Mouse (Mus musculus): ENCODE measurements around the gene Sulf2. TPM values are rescaled to one million over a fixed set of nuclear protein-coding genes. Genes with fewer than 3 reads are reported as not detected.

Gene Sulf2
- total and polyA plus RNA-seq, 3 experiments = not detected

DNA sequence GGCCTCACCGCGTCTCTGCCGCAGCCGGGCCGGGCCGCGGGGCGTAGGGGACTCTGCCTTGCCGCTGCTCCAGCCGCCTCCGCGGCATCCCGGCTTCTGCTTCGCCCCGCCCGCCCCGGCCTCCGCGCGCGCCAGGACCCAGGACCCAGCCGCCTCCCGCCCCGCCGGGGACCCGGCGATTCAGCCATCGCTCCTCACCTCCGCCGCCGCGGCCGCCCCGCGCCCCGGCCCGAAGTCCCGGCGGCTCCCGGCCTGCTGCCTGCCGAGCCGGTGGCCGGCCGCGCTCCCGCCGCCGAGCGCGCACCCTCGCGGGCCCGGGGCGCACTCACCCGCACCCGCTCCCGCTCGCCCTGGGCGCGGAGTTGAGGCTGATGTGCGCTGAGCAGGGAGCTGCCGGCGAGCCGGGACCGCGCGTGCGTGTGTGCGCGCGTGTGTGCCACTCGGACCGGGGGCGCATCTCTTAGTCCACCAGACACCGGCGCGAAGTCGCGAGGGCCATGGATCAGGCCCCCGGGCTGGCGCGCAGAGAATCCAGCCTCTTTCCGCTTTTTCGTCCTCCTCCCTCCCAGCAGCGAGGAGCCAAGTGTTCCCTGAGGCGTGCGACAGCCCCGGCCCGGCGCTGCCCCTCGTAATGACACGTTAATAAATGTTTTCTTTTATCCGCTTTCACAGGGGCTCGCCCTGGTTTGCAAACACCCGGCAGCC lies 562 bp downstream of the Sulf2 start:
- no peak overlapping the region for H3K9ac ChIP-seq (ENCODE audit: insufficient read depth, low read depth)
- peaks cover 18% of the 10 kb centered on the region for H3K9me3 ChIP-seq (replicated peaks; ENCODE audit: low read length)
- no peak overlapping the region for H3K4me2 ChIP-seq (ENCODE audit: insufficient read depth, low read depth, poor library complexity, severe bottlenecking)
- no peaks in the 10 kb centered on the region for H3K79me2 ChIP-seq (replicated peaks; ENCODE audit: control insufficient read depth, extremely low read depth, insufficient read depth, poor library complexity, severe bottlenecking)
- in situ Hi-C loops (cut with MboI; ENCODE audit: low pct_ligation_motif_present, low pct_unique_long_range_greater_than_20kb, low sequenced_read_pairs) (no loop called here), dilution Hi-C loops (cut with MboI; ENCODE audit: extremely low pct_ligation_motif_present, extremely low pct_unique_long_range_greater_than_20kb, low sequenced_read_pairs) (no loop called here)
- H3K27me3 ChIP-seq (replicated peaks) = peaks cover 9% of the 10 kb centered on the region
- no peaks in the 10 kb centered on the region for H3K36me3 ChIP-seq (replicated peaks in 1 of 2; ENCODE audit: control insufficient read depth in 1 of 2, insufficient read depth in 1 of 2, low read length in 1 of 2)
- no peak overlapping the region for H3K27ac ChIP-seq (ENCODE audit: insufficient read depth, low read depth)
- H3K4me3 ChIP-seq (replicated peaks in 1 of 3; ENCODE audit: low read depth in 2 of 3, low read length in 2 of 3, poor library complexity in 1 of 3) = no peak overlapping the region
- DNase-seq (ENCODE audit: extremely low read depth) = no peak
- H3K4me1 ChIP-seq (ENCODE audit: control insufficient read depth in 1 of 2, insufficient read depth in 2 of 2) = no peaks in the 10 kb centered on the region
- no peak for TF ChIP-seq NELFE (IDR thresholded peaks at IDR 0.05; ENCODE audit: low read depth, low read length)
- no peak for TF ChIP-seq CHD2 (IDR thresholded peaks at IDR 0.05; ENCODE audit: low read length)
- TF ChIP-seq MEF2A (IDR thresholded peaks at IDR 0.05; ENCODE audit: borderline replicate concordance, low read depth, low read length) = no peak
- no peak for TF ChIP-seq KAT2A (IDR thresholded peaks at IDR 0.05; ENCODE audit: insufficient replicate concordance, low read length)
- no peak for TF ChIP-seq RAD21 (IDR thresholded peaks at IDR 0.05; ENCODE audit: low read depth, low read length)
- no peak for TF ChIP-seq TCF12 (IDR thresholded peaks at IDR 0.05; ENCODE audit: low read depth, low read length)

DNA sequence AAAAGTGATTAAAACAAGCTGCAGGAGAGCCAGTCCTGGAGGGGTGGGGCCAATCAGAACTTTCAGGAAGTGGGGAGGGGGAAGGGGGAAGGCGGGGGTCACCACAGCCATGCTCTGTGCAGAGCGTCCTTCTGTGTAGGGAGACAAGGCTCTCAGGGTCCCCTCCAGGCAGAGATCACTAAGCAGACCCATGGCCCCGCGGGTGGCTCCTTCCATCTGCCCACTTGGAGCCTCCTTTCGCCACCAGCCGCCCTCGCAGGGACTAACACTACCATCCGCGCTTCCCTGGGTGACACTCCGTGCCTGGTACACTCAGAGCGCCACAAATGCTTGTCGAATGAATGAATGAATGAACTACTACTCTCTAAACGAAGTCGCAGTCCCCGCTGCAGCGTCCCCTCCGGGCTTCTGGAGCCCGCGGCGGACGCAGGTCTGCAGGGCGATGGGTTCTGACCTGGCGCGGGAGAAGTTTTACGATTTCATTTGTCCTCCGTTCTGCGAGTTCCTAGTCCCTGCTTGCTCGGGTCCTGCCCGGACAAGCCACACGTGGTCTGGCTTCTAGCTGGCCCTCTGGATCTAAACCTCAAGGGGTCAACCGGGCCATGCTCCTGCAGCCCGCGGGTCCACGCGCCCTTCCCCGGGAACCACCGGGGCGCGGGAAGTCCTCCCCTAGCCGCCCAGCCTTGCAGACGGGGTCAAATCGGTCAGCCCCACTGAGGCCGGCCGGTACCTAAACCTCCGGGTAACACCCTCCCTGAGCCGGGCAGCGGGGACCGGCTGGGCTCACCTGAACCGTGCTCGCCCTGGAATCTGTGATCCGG lies 1.4 kb downstream of the Sulf2 start:
- Histone ChIP-seq H3K4me2 (ENCODE audit: insufficient read depth, low read depth, poor library complexity, severe bottlenecking) (no peak overlapping the region), H3K9ac (ENCODE audit: insufficient read depth, low read depth) (no peak overlapping the region), H3K36me3 (replicated peaks in 1 of 2; ENCODE audit: control insufficient read depth in 1 of 2, insufficient read depth in 1 of 2, low read length in 1 of 2) (no peaks in the 10 kb centered on the region), H3K27ac (ENCODE audit: insufficient read depth, low read depth) (no peak overlapping the region), H3K9me3 (replicated peaks; ENCODE audit: low read length) (peaks cover 16% of the 10 kb centered on the region), H3K27me3 (replicated peaks) (peaks cover 14% of the 10 kb centered on the region), H3K4me3 (replicated peaks in 1 of 3; ENCODE audit: low read depth in 2 of 3, low read length in 2 of 3, poor library complexity in 1 of 3) (no peak overlapping the region), H3K79me2 (replicated peaks; ENCODE audit: control insufficient read depth, extremely low read depth, insufficient read depth, poor library complexity, severe bottlenecking) (no peaks in the 10 kb centered on the region), H3K4me1 (ENCODE audit: control insufficient read depth in 1 of 2, insufficient read depth in 2 of 2) (no peaks in the 10 kb centered on the region)
- no peak for TF ChIP-seq MAX (IDR thresholded peaks at IDR 0.05; ENCODE audit: low read length)
- TF ChIP-seq MAZ (IDR thresholded peaks at IDR 0.05; ENCODE audit: low read depth, low read length) = no peak
- TF ChIP-seq TCF12 (IDR thresholded peaks at IDR 0.05; ENCODE audit: low read depth, low read length) = no peak
- TF ChIP-seq CTCF (conservative IDR thresholded peaks at IDR 0.05 in 1 of 2, IDR thresholded peaks at IDR 0.05 in 1 of 2; ENCODE audit: low read depth in 2 of 2, low read length in 2 of 2) = no peak
- no peak for TF ChIP-seq MYC (IDR thresholded peaks at IDR 0.05; ENCODE audit: low read depth, low read length)
- no peak for TF ChIP-seq IRF4 (IDR thresholded peaks at IDR 0.05; ENCODE audit: low read depth, low read length)
- no peak for TF ChIP-seq SMC3 (IDR thresholded peaks at IDR 0.05; ENCODE audit: low read depth, low read length)
- TF ChIP-seq ZC3H11A (IDR thresholded peaks at IDR 0.05; ENCODE audit: low read depth, low read length) = no peak
- in situ Hi-C loops (cut with MboI; ENCODE audit: low pct_ligation_motif_present, low pct_unique_long_range_greater_than_20kb, low sequenced_read_pairs) (no loop called here), dilution Hi-C loops (cut with MboI; ENCODE audit: extremely low pct_ligation_motif_present, extremely low pct_unique_long_range_greater_than_20kb, low sequenced_read_pairs) (no loop called here)
- DNase-seq (ENCODE audit: extremely low read depth) = no peak
